Mouse (Mus musculus): ENCODE data around the gene Gm21973. TPM values are rescaled to one million over a fixed set of nuclear protein-coding genes. Genes with fewer than 3 reads are reported as not detected.

Gm21973 gene
- polyA plus RNA-seq, 1 experiment, result not detected

DNA sequence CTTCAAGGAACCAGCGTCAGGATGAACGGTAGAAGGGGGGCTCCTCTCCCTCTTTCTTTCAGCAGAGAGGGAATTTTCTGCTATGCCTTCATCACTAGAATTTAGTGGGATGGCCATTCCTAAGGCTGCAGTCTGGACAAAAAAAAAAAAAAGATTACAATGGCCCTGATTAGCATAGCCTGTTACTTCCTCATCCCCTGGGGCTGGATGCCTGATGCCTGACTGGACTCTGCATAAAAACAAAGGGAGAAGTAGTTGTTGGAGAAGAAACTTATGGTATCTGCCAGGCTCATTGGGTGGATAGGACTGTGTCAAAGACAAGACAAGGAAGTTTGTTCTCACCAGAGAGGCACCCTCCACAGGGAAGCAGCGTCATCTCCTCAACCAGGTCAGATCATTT is 25.7 kb upstream of the Gm21973 start:
- no peak for DNase-seq
- Histone ChIP-seq H3K4me1 (replicated peaks; ENCODE audit: control insufficient read depth, insufficient read depth, low read length) (no peaks in the 10 kb centered on the region), H3K27ac (ENCODE audit: control insufficient read depth, insufficient read depth, low read length) (no peak overlapping the region), H3K36me3 (ENCODE audit: control insufficient read depth, insufficient read depth, low read length) (no peaks in the 10 kb centered on the region), H3K27me3 (ENCODE audit: control insufficient read depth, insufficient read depth, low read length) (no peaks in the 10 kb centered on the region), H3K4me3 (ENCODE audit: control insufficient read depth, insufficient read depth, low read length) (no peak overlapping the region)
- 97% methylated on average over 3 of the region's 3 CpGs for WGBS
- TF ChIP-seq CTCF (IDR thresholded peaks at IDR 0.05; ENCODE audit: borderline replicate concordance, control insufficient read depth, extremely low read depth, insufficient read depth, low read length, poor library complexity) (no peak), POLR2A (IDR thresholded peaks at IDR 0.05; ENCODE audit: control insufficient read depth, extremely low read depth, insufficient read depth, low read length, poor library complexity) (no peak)

- H3K4me3 ChIP-seq (ENCODE audit: control insufficient read depth, insufficient read depth, low read length), result no peak overlapping the region
- no peak for TF ChIP-seq POLR2A (IDR thresholded peaks at IDR 0.05; ENCODE audit: control insufficient read depth, extremely low read depth, insufficient read depth, low read length, poor library complexity)
- no peak for TF ChIP-seq CTCF (IDR thresholded peaks at IDR 0.05; ENCODE audit: borderline replicate concordance, control insufficient read depth, extremely low read depth, insufficient read depth, low read length, poor library complexity)
- WGBS, result 96% methylated on average over 1 of the region's 1 CpGs
- no peak overlapping the region for H3K27ac ChIP-seq (ENCODE audit: control insufficient read depth, insufficient read depth, low read length)
- no peak for DNase-seq
- no peaks in the 10 kb centered on the region for H3K27me3 ChIP-seq (ENCODE audit: control insufficient read depth, insufficient read depth, low read length)
- no peaks in the 10 kb centered on the region for H3K4me1 ChIP-seq (replicated peaks; ENCODE audit: control insufficient read depth, insufficient read depth, low read length)
- H3K36me3 ChIP-seq (ENCODE audit: control insufficient read depth, insufficient read depth, low read length), result no peaks in the 10 kb centered on the region
Measured at GRCm38 (mm10) chr15:10306461-10306860, 18.7 kb upstream of the Gm21973 start.

DNA sequence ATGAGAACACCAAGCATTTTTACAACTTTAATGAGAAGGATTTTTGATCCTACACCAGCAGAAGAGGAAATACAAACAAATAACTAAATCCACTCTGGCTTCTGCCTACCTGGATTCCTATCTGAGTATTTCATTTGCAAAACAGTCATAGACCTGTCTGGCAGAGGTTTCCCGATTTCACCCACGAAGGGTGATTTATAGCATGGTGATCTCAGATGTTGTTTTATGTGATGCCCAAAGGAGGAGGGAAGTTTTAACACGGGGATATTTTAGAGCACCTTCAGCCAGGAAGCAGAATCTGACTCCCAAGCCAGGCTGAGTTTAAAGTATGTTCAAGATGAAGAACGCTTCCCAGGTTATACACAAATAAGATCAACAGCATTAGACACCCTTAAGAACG is 13.4 kb upstream of the Gm21973 start:
- 70% methylated on average over 5 of the region's 5 CpGs for WGBS
- DNase-seq, result no peak
- TF ChIP-seq CTCF (IDR thresholded peaks at IDR 0.05; ENCODE audit: borderline replicate concordance, control insufficient read depth, extremely low read depth, insufficient read depth, low read length, poor library complexity), result no peak
- TF ChIP-seq POLR2A (IDR thresholded peaks at IDR 0.05; ENCODE audit: control insufficient read depth, extremely low read depth, insufficient read depth, low read length, poor library complexity), result no peak

GRCm38 (mm10) chr15:10313522-10314455 is 11.4 kb upstream of the Gm21973 start:
- no peaks in the 10 kb centered on the region for H3K4me1 ChIP-seq (replicated peaks; ENCODE audit: control insufficient read depth, insufficient read depth, low read length)
- H3K27me3 ChIP-seq (ENCODE audit: control insufficient read depth, insufficient read depth, low read length), result no peaks in the 10 kb centered on the region
- H3K4me3 ChIP-seq (ENCODE audit: control insufficient read depth, insufficient read depth, low read length), result no peak overlapping the region
- H3K27ac ChIP-seq (ENCODE audit: control insufficient read depth, insufficient read depth, low read length), result no peak overlapping the region
- peak; percentile 31 for DNase-seq
- no peak for TF ChIP-seq CTCF (IDR thresholded peaks at IDR 0.05; ENCODE audit: borderline replicate concordance, control insufficient read depth, extremely low read depth, insufficient read depth, low read length, poor library complexity)
- TF ChIP-seq POLR2A (IDR thresholded peaks at IDR 0.05; ENCODE audit: control insufficient read depth, extremely low read depth, insufficient read depth, low read length, poor library complexity), result no peak
- H3K36me3 ChIP-seq (ENCODE audit: control insufficient read depth, insufficient read depth, low read length), result no peaks in the 10 kb centered on the region
- 71% methylated on average over 7 of the region's 7 CpGs for WGBS

More for the DNA sequence above, 13.4 kb upstream of the Gm21973 start:
- Histone ChIP-seq H3K27ac (ENCODE audit: control insufficient read depth, insufficient read depth, low read length) (no peak overlapping the region), H3K27me3 (ENCODE audit: control insufficient read depth, insufficient read depth, low read length) (no peaks in the 10 kb centered on the region), H3K36me3 (ENCODE audit: control insufficient read depth, insufficient read depth, low read length) (no peaks in the 10 kb centered on the region), H3K4me3 (ENCODE audit: control insufficient read depth, insufficient read depth, low read length) (no peak overlapping the region), H3K4me1 (replicated peaks; ENCODE audit: control insufficient read depth, insufficient read depth, low read length) (no peaks in the 10 kb centered on the region)

DNA sequence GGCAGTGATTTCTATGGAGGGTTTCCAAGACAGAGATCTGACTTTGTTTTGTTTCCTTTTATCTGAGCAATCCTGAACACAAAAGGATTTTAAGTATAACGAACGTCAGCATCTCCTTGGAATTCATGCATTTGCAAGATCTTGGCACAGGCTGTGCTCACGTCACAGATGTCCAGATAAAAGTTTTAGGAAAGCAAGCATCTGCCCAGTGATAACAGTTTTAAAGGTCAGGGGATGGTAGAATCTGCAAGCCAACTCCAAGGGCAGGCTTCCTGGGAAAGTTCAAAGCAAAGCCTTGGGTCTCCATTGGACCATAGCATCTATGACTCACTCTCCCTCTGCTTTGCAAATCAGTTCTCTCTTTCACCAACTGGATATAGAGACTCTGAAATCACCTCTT is 5.4 kb downstream of the Gm21973 start:
- Histone ChIP-seq H3K4me3 (ENCODE audit: control insufficient read depth, insufficient read depth, low read length) (no peak overlapping the region), H3K27ac (ENCODE audit: control insufficient read depth, insufficient read depth, low read length) (no peak overlapping the region), H3K4me1 (replicated peaks; ENCODE audit: control insufficient read depth, insufficient read depth, low read length) (no peaks in the 10 kb centered on the region), H3K27me3 (ENCODE audit: control insufficient read depth, insufficient read depth, low read length) (no peaks in the 10 kb centered on the region), H3K36me3 (ENCODE audit: control insufficient read depth, insufficient read depth, low read length) (no peaks in the 10 kb centered on the region)
- no peak for DNase-seq
- TF ChIP-seq POLR2A (IDR thresholded peaks at IDR 0.05; ENCODE audit: control insufficient read depth, extremely low read depth, insufficient read depth, low read length, poor library complexity), result no peak
- TF ChIP-seq CTCF (IDR thresholded peaks at IDR 0.05; ENCODE audit: borderline replicate concordance, control insufficient read depth, extremely low read depth, insufficient read depth, low read length, poor library complexity), result no peak
- WGBS, result 97% methylated on average over 3 of the region's 3 CpGs

GRCm38 (mm10) chr15:10332566-10332965 is 7.4 kb downstream of the Gm21973 start:
- 96% methylated on average over 1 of the region's 1 CpGs for WGBS
- Histone ChIP-seq H3K27me3 (ENCODE audit: control insufficient read depth, insufficient read depth, low read length) (no peaks in the 10 kb centered on the region), H3K4me1 (replicated peaks; ENCODE audit: control insufficient read depth, insufficient read depth, low read length) (no peaks in the 10 kb centered on the region), H3K36me3 (ENCODE audit: control insufficient read depth, insufficient read depth, low read length) (no peaks in the 10 kb centered on the region), H3K27ac (ENCODE audit: control insufficient read depth, insufficient read depth, low read length) (no peak overlapping the region), H3K4me3 (ENCODE audit: control insufficient read depth, insufficient read depth, low read length) (no peak overlapping the region)
- DNase-seq, result no peak
- no peak for TF ChIP-seq POLR2A (IDR thresholded peaks at IDR 0.05; ENCODE audit: control insufficient read depth, extremely low read depth, insufficient read depth, low read length, poor library complexity)
- TF ChIP-seq CTCF (IDR thresholded peaks at IDR 0.05; ENCODE audit: borderline replicate concordance, control insufficient read depth, extremely low read depth, insufficient read depth, low read length, poor library complexity), result no peak

All from thymus, adult 2 months (tissue).